Mouse (Mus musculus): ENCODE measurements around the gene Grin3b.

- TF ChIP-seq CTCF (IDR thresholded peaks at IDR 0.05; ENCODE audit: extremely low read depth, insufficient read depth, insufficient read length, insufficient replicate concordance) (no peak), POLR2A (IDR thresholded peaks at IDR 0.05; ENCODE audit: low read depth, low read length) (no peak)
Observed at GRCm38 (mm10) chr10:79946752-79947322, 23.7 kb upstream of the Grin3b start.
